Mouse (Mus musculus) intestine, embryonic 15.5 days (tissue): Measurements from ENCODE around the gene Hs2st1. TPM values are rescaled to one million over a fixed set of nuclear protein-coding genes. Genes with fewer than 3 reads are reported as not detected.

ENCODE experiments used
- ATAC-seq: fragments of 200-750 bp; cut with Nextera tagmentation; 2 replicates; pipeline ENCODE4 v1.8.0; 2017; ENCODE audit warnings: moderate TSS enrichment, moderate library complexity
- H3K27ac ChIP-seq: fragments of 300-500 bp; sonication (generic); 2 replicates; pipeline ENCODE4 v1.5.1; 2015; ENCODE audit warnings: mild to moderate bottlenecking, inconsistent platforms
- H3K27me3 ChIP-seq: fragments of 300-500 bp; sonication (generic); replicated peaks from 2 replicates; pipeline ENCODE4 v1.6.1; 2015; ENCODE audit warnings: inconsistent platforms
- H3K36me3 ChIP-seq: fragments of 300-500 bp; sonication (generic); 2 replicates; pipeline ENCODE4 v1.6.1; 2015; ENCODE audit warnings: inconsistent platforms
- H3K4me1 ChIP-seq: fragments of 300-500 bp; sonication (generic); replicated peaks from 2 replicates; pipeline ENCODE4 v1.6.1; 2015; ENCODE audit warnings: inconsistent platforms
- H3K4me2 ChIP-seq: fragments of 300-500 bp; sonication (generic); replicated peaks from 2 replicates; pipeline ENCODE4 v1.6.1; 2015; ENCODE audit warnings: mild to moderate bottlenecking, inconsistent platforms
- H3K4me3 ChIP-seq: fragments of 300-500 bp; sonication (generic); replicated peaks from 2 replicates; pipeline ENCODE4 v1.5.1; 2015; ENCODE audit warnings: inconsistent platforms
- H3K9ac ChIP-seq: fragments of 300-500 bp; sonication (generic); 2 replicates; pipeline ENCODE4 v1.6.1; 2015; ENCODE audit warnings: inconsistent platforms
- H3K9me3 ChIP-seq: fragments of 300-500 bp; sonication (generic); 2 replicates; pipeline ENCODE4 v1.6.1; 2016; ENCODE audit warnings: inconsistent platforms
- WGBS: fragments of 180-500 bp; shearing (Covaris S2); methylation state at CpG from one replicate; pipeline ENCODE4 v1.1.7; 2015; 5-methylcytosine and 5-hydroxymethylcytosine counted together
- polyA plus RNA-seq: library from polyadenylated mRNA; unstranded; fragments of >200 nt; fragmentation: Nextera tagmentation; extraction: Ambion mirVana; gene quantifications from 2 replicates; pipeline ENCODE4 v1.2.1, GENCODE M21; 2015

The Hs2st1 gene
- polyA plus RNA-seq, 1 experiment from 2014 or later: 10.3 TPM

GRCm38 (mm10) chr3:144446081-144446634 is 123.8 kb downstream of the Hs2st1 start:
- Histone ChIP-seq H3K27ac (no peak overlapping the region), H3K27me3 (no peaks in the 10 kb centered on the region), H3K36me3 (no peaks in the 10 kb centered on the region), H3K4me2 (no peak overlapping the region), H3K9me3 (no peaks in the 10 kb centered on the region), H3K4me3 (no peak overlapping the region), H3K9ac (no peak overlapping the region), H3K4me1 (no peaks in the 10 kb centered on the region)
- peak; percentile 80 for ATAC-seq
- WGBS: 61% methylated on average over 14 of the region's 14 CpGs

GRCm38 (mm10) chr3:144437871-144438398 is 132.0 kb downstream of the Hs2st1 start:
- no peak overlapping the region for H3K4me3 ChIP-seq
- H3K27me3 ChIP-seq: no peaks in the 10 kb centered on the region
- no peak overlapping the region for H3K4me2 ChIP-seq
- no peaks in the 10 kb centered on the region for H3K4me1 ChIP-seq
- 90% methylated on average over 14 of the region's 14 CpGs for WGBS
- no peak overlapping the region for H3K27ac ChIP-seq
- H3K36me3 ChIP-seq: no peaks in the 10 kb centered on the region
- no peak for ATAC-seq
- no peak overlapping the region for H3K9ac ChIP-seq
- no peaks in the 10 kb centered on the region for H3K9me3 ChIP-seq

GRCm38 (mm10) chr3:144436076-144436475 is 133.9 kb downstream of the Hs2st1 start:
- H3K9me3 ChIP-seq: no peaks in the 10 kb centered on the region
- ATAC-seq: no peak
- H3K27me3 ChIP-seq: no peaks in the 10 kb centered on the region
- no peak overlapping the region for H3K4me2 ChIP-seq
- 72% methylated on average over 3 of the region's 3 CpGs for WGBS
- H3K4me3 ChIP-seq: no peak overlapping the region
- H3K27ac ChIP-seq: no peak overlapping the region
- no peaks in the 10 kb centered on the region for H3K36me3 ChIP-seq
- no peaks in the 10 kb centered on the region for H3K4me1 ChIP-seq
- no peak overlapping the region for H3K9ac ChIP-seq

GRCm38 (mm10) chr3:144435281-144435680 is 134.7 kb downstream of the Hs2st1 start:
- WGBS: 90% methylated on average over 16 of the region's 16 CpGs

GRCm38 (mm10) chr3:144434276-144434675 is 135.7 kb downstream of the Hs2st1 start:
- Histone ChIP-seq H3K4me3 (no peak overlapping the region), H3K9me3 (no peaks in the 10 kb centered on the region)
- no peak for ATAC-seq

More at GRCm38 (mm10) chr3:144435281-144435680, 134.7 kb downstream of the Hs2st1 start:
- Histone ChIP-seq H3K36me3 (no peaks in the 10 kb centered on the region), H3K9ac (no peak overlapping the region), H3K4me1 (no peaks in the 10 kb centered on the region), H3K4me2 (no peak overlapping the region), H3K27ac (no peak overlapping the region), H3K4me3 (no peak overlapping the region), H3K27me3 (no peaks in the 10 kb centered on the region), H3K9me3 (no peaks in the 10 kb centered on the region)
- no peak for ATAC-seq

GRCm38 (mm10) chr3:144433039-144433438 is 136.9 kb downstream of the Hs2st1 start:
- H3K36me3 ChIP-seq: no peaks in the 10 kb centered on the region
- no peak overlapping the region for H3K9ac ChIP-seq
- H3K4me3 ChIP-seq: no peak overlapping the region
- no peak overlapping the region for H3K4me2 ChIP-seq
- ATAC-seq: no peak
- no peaks in the 10 kb centered on the region for H3K4me1 ChIP-seq
- no peaks in the 10 kb centered on the region for H3K27me3 ChIP-seq
- 71% methylated on average over 7 of the region's 7 CpGs for whole genome bisulfite sequencing
- no peaks in the 10 kb centered on the region for H3K9me3 ChIP-seq
- H3K27ac ChIP-seq: no peak overlapping the region

More at GRCm38 (mm10) chr3:144434276-144434675, 135.7 kb downstream of the Hs2st1 start:
- H3K9ac ChIP-seq: no peak overlapping the region
- H3K27me3 ChIP-seq: no peaks in the 10 kb centered on the region
- H3K27ac ChIP-seq: no peak overlapping the region
- H3K4me2 ChIP-seq: no peak overlapping the region
- WGBS: 89% methylated on average over 17 of the region's 17 CpGs
- H3K36me3 ChIP-seq: no peaks in the 10 kb centered on the region
- no peaks in the 10 kb centered on the region for H3K4me1 ChIP-seq

- no peak overlapping the region for H3K4me2 ChIP-seq
- H3K36me3 ChIP-seq: no peaks in the 10 kb centered on the region
- ATAC-seq: no peak
- H3K27me3 ChIP-seq: no peaks in the 10 kb centered on the region
- H3K9me3 ChIP-seq: no peaks in the 10 kb centered on the region
- no peak overlapping the region for H3K9ac ChIP-seq
- no peak overlapping the region for H3K4me3 ChIP-seq
- no peaks in the 10 kb centered on the region for H3K4me1 ChIP-seq
- WGBS: 74% methylated on average over 10 of the region's 10 CpGs
- H3K27ac ChIP-seq: no peak overlapping the region
Measured at GRCm38 (mm10) chr3:144432143-144432577, 137.8 kb downstream of the Hs2st1 start.

- WGBS: 65% methylated on average over 8 of the region's 8 CpGs
- Histone ChIP-seq H3K36me3 (no peaks in the 10 kb centered on the region), H3K27ac (no peak overlapping the region), H3K4me3 (no peak overlapping the region), H3K9ac (no peak overlapping the region), H3K9me3 (no peaks in the 10 kb centered on the region), H3K4me1 (no peaks in the 10 kb centered on the region), H3K4me2 (no peak overlapping the region), H3K27me3 (no peaks in the 10 kb centered on the region)
- peak; percentile 41; the same call in 1 of the 2 replicates for ATAC-seq
Measured at GRCm38 (mm10) chr3:144428514-144429431, 141.2 kb downstream of the Hs2st1 start.

- Histone ChIP-seq H3K9me3 (no peaks in the 10 kb centered on the region), H3K4me1 (no peaks in the 10 kb centered on the region), H3K27ac (no peak overlapping the region), H3K4me3 (no peak overlapping the region), H3K9ac (no peak overlapping the region), H3K27me3 (no peaks in the 10 kb centered on the region), H3K4me2 (no peak overlapping the region), H3K36me3 (no peaks in the 10 kb centered on the region)
- 82% methylated on average over 4 of the region's 4 CpGs for WGBS
- ATAC-seq: no peak
Measured at GRCm38 (mm10) chr3:144425041-144425448, 144.9 kb downstream of the Hs2st1 start.

- Histone ChIP-seq H3K4me1 (no peaks in the 10 kb centered on the region), H3K27ac (no peak overlapping the region), H3K4me3 (no peak overlapping the region), H3K4me2 (no peak overlapping the region), H3K36me3 (no peaks in the 10 kb centered on the region), H3K9ac (no peak overlapping the region), H3K9me3 (no peaks in the 10 kb centered on the region), H3K27me3 (no peaks in the 10 kb centered on the region)
- no peak for ATAC-seq
- WGBS: 53% methylated on average over 7 of the region's 7 CpGs
Measured at GRCm38 (mm10) chr3:144421404-144422180, 148.4 kb downstream of the Hs2st1 start.

- no peak overlapping the region for H3K27ac ChIP-seq
- no peak overlapping the region for H3K4me3 ChIP-seq
- no peak overlapping the region for H3K4me2 ChIP-seq
- H3K9ac ChIP-seq: no peak overlapping the region
- ATAC-seq: no peak
- WGBS: 75% methylated on average over 7 of the region's 7 CpGs
- H3K27me3 ChIP-seq: no peaks in the 10 kb centered on the region
- H3K4me1 ChIP-seq: 0 out of 2 replicates have a peak, but pooled peaks cover 5% of the 10 kb centered on the region
- H3K9me3 ChIP-seq: no peaks in the 10 kb centered on the region
- no peaks in the 10 kb centered on the region for H3K36me3 ChIP-seq
Measured at GRCm38 (mm10) chr3:144413821-144414220, 156.2 kb downstream of the Hs2st1 start.
